Mouse (Mus musculus): ENCODE measurements around the gene Tmem63b.

The Tmem63b gene

GRCm38 (mm10) chr17:45619386-45620256 is 67.1 kb downstream of the Tmem63b start:
- DNase-seq (ENCODE audit: low spot score): peak; percentile 24

GRCm38 (mm10) chr17:45618941-45619385 is 67.7 kb downstream of the Tmem63b start:
- peak; percentile 31 for DNase-seq (ENCODE audit: low spot score)

GRCm38 (mm10) chr17:45617655-45618054 is 69.0 kb downstream of the Tmem63b start:
- no peak for DNase-seq (ENCODE audit: low spot score)

GRCm38 (mm10) chr17:45616679-45617078 is 70.0 kb downstream of the Tmem63b start:
- DNase-seq (ENCODE audit: low spot score): no peak

- no peak for DNase-seq (ENCODE audit: low spot score)
Observed at GRCm38 (mm10) chr17:45616046-45616650, 70.6 kb downstream of the Tmem63b start.

- no peak for DNase-seq (ENCODE audit: low spot score)
Observed at GRCm38 (mm10) chr17:45612921-45613320, 73.8 kb downstream of the Tmem63b start.

- no peak for DNase-seq (ENCODE audit: low spot score)
Observed at GRCm38 (mm10) chr17:45612008-45612407, 74.7 kb downstream of the Tmem63b start.

Data from testis, postnatal 14 days (tissue).